Mouse (Mus musculus) intestine, embryonic 16.5 days (tissue): ENCODE results near the gene Tspan9. TPM values are rescaled to one million over a fixed set of nuclear protein-coding genes. Genes with fewer than 3 reads are reported as not detected.

Experiments used
- ATAC-seq: fragments of 200-750 bp; cut with Nextera tagmentation; 2 replicates; pipeline ENCODE4 v1.8.0; 2017; ENCODE audit warnings: moderate TSS enrichment, moderate library complexity
- H3K27ac ChIP-seq: fragments of 300-500 bp; sonication (generic); 2 replicates; pipeline ENCODE4 v1.5.1; 2014; ENCODE audit warnings: mild to moderate bottlenecking, low read length
- H3K27me3 ChIP-seq: fragments of 300-500 bp; sonication (generic); replicated peaks from 2 replicates; pipeline ENCODE4 v1.6.1; 2014; ENCODE audit warnings: low read length, control low read depth, mixed read lengths; ENCODE audit not compliant: control insufficient read depth, insufficient read depth
- H3K36me3 ChIP-seq: fragments of 300-500 bp; sonication (generic); 2 replicates; pipeline ENCODE4 v1.6.1; 2014; ENCODE audit warnings: low read length, control low read depth; ENCODE audit not compliant: control insufficient read depth, insufficient read depth
- H3K4me1 ChIP-seq: fragments of 300-500 bp; sonication (generic); 2 replicates; pipeline ENCODE4 v1.6.1; 2014; ENCODE audit warnings: low read length, control low read depth, mixed read lengths; ENCODE audit not compliant: control insufficient read depth, insufficient read depth
- H3K4me2 ChIP-seq: fragments of 300-500 bp; sonication (generic); 2 replicates; pipeline ENCODE4 v1.6.1; 2014; ENCODE audit warnings: low read depth, low read length, control low read depth
- H3K4me3 ChIP-seq: fragments of 300-500 bp; sonication (generic); 2 replicates; pipeline ENCODE4 v1.5.1; 2014; ENCODE audit warnings: mild to moderate bottlenecking, low read length
- H3K9ac ChIP-seq: fragments of 300-500 bp; sonication (generic); 2 replicates; pipeline ENCODE4 v1.6.1; 2014; ENCODE audit warnings: low read depth, low read length
- H3K9me3 ChIP-seq: fragments of 300-500 bp; sonication (generic); 2 replicates; pipeline ENCODE4 v1.6.1; 2016; ENCODE audit warnings: low read length, control low read depth; ENCODE audit not compliant: control insufficient read depth
- WGBS: fragments of 180-500 bp; shearing (Covaris S2); extraction: QIAGEN DNeasy Blood & Tissue Kit; methylation state at CpG from one replicate; pipeline ENCODE4 v1.1.7; 2014; 5-methylcytosine and 5-hydroxymethylcytosine counted together
- polyA plus RNA-seq: library from polyadenylated mRNA; unstranded; fragments of >200 nt; fragmentation: Nextera tagmentation; extraction: Ambion mirVana; gene quantifications from 2 replicates; pipeline ENCODE4 v1.2.1, GENCODE M21; 2015

Gene Tspan9
- polyA plus RNA-seq, 1 experiment from 2014 or later, result 94.1 TPM

- Histone ChIP-seq H3K36me3 (no peaks in the 10 kb centered on the region), H3K9me3 (no peaks in the 10 kb centered on the region), H3K27ac (no peak overlapping the region), H3K4me2 (no peak overlapping the region), H3K4me3 (no peak overlapping the region), H3K27me3 (no peaks in the 10 kb centered on the region), H3K4me1 (peaks cover 26% of the 10 kb centered on the region), H3K9ac (no peak overlapping the region)
- WGBS, result 77% methylated on average over 6 of the region's 6 CpGs
- no peak for ATAC-seq
Measured at GRCm38 (mm10) chr6:128115121-128115520, 28.3 kb downstream of the Tspan9 start.

- Histone ChIP-seq H3K9me3 (no peaks in the 10 kb centered on the region), H3K27me3 (no peaks in the 10 kb centered on the region), H3K9ac (no peak overlapping the region), H3K4me2 (no peak overlapping the region), H3K27ac (no peak overlapping the region; the same call in 1 of the 2 replicates), H3K36me3 (no peaks in the 10 kb centered on the region), H3K4me1 (peaks cover 33% of the 10 kb centered on the region), H3K4me3 (no peak overlapping the region)
- WGBS, result 38% methylated on average over 3 of the region's 3 CpGs
- ATAC-seq, result no peak
Measured at GRCm38 (mm10) chr6:128112605-128113004, 30.8 kb downstream of the Tspan9 start.

- no peaks in the 10 kb centered on the region for H3K27me3 ChIP-seq
- H3K4me3 ChIP-seq, result no peak overlapping the region
- peaks cover 32% of the 10 kb centered on the region for H3K4me1 ChIP-seq
- no peaks in the 10 kb centered on the region for H3K9me3 ChIP-seq
- no peaks in the 10 kb centered on the region for H3K36me3 ChIP-seq
- WGBS, result 58% methylated on average over 7 of the region's 7 CpGs
- no peak overlapping the region for H3K9ac ChIP-seq
- H3K4me2 ChIP-seq, result no peak overlapping the region
- ATAC-seq, result no peak
- H3K27ac ChIP-seq, result no peak overlapping the region
Measured at GRCm38 (mm10) chr6:128111784-128112183, 31.6 kb downstream of the Tspan9 start.

GRCm38 (mm10) chr6:128108324-128109035, 34.9 kb downstream of the Tspan9 start:
- Histone ChIP-seq H3K9ac (no peak overlapping the region), H3K4me1 (peaks cover 45% of the 10 kb centered on the region), H3K27me3 (no peaks in the 10 kb centered on the region), H3K27ac (no peak overlapping the region; the same call in 1 of the 2 replicates), H3K4me3 (no peak overlapping the region), H3K9me3 (no peaks in the 10 kb centered on the region), H3K4me2 (no peak overlapping the region), H3K36me3 (no peaks in the 10 kb centered on the region)
- no peak for ATAC-seq
- WGBS, result 77% methylated on average over 7 of the region's 7 CpGs

- no peak; the same call in 1 of the 2 replicates for ATAC-seq
- Histone ChIP-seq H3K4me2 (no peak overlapping the region), H3K9me3 (no peaks in the 10 kb centered on the region), H3K27me3 (no peaks in the 10 kb centered on the region), H3K9ac (no peak overlapping the region), H3K4me3 (no peak overlapping the region), H3K4me1 (peaks cover 51% of the 10 kb centered on the region), H3K27ac (no peak overlapping the region), H3K36me3 (no peaks in the 10 kb centered on the region)
- WGBS, result 56% methylated on average over 8 of the region's 8 CpGs
Measured at GRCm38 (mm10) chr6:128107698-128108097, 35.7 kb downstream of the Tspan9 start.

- no peak overlapping the region for H3K4me3 ChIP-seq
- no peaks in the 10 kb centered on the region for H3K27me3 ChIP-seq
- WGBS, result 75% methylated on average over 3 of the region's 3 CpGs
- no peak overlapping the region for H3K27ac ChIP-seq
- no peak overlapping the region for H3K9ac ChIP-seq
- no peak overlapping the region for H3K4me2 ChIP-seq
- H3K4me1 ChIP-seq, result peaks cover 49% of the 10 kb centered on the region
- H3K36me3 ChIP-seq, result no peaks in the 10 kb centered on the region
- H3K9me3 ChIP-seq, result no peaks in the 10 kb centered on the region
- ATAC-seq, result no peak
Measured at GRCm38 (mm10) chr6:128106154-128106553, 37.2 kb downstream of the Tspan9 start.

GRCm38 (mm10) chr6:128104712-128105324, 38.6 kb downstream of the Tspan9 start:
- peaks cover 49% of the 10 kb centered on the region for H3K4me1 ChIP-seq
- H3K9ac ChIP-seq, result peak overlapping the region; percentile 36
- ATAC-seq, result peak; percentile 15; the same call in 1 of the 2 replicates
- no peaks in the 10 kb centered on the region for H3K27me3 ChIP-seq
- WGBS, result 66% methylated on average over 7 of the region's 7 CpGs
- H3K36me3 ChIP-seq, result no peaks in the 10 kb centered on the region
- no peak overlapping the region for H3K4me3 ChIP-seq
- H3K4me2 ChIP-seq, result no peak overlapping the region
- H3K9me3 ChIP-seq, result no peaks in the 10 kb centered on the region
- peak overlapping the region; percentile 52 for H3K27ac ChIP-seq

GRCm38 (mm10) chr6:128103874-128104273, 39.5 kb downstream of the Tspan9 start:
- 77% methylated on average over 5 of the region's 5 CpGs for WGBS
- Histone ChIP-seq H3K4me1 (peaks cover 52% of the 10 kb centered on the region), H3K27ac (no peak overlapping the region)

GRCm38 (mm10) chr6:128102296-128102999, 40.9 kb downstream of the Tspan9 start:
- Histone ChIP-seq H3K4me3 (no peak overlapping the region), H3K36me3 (no peaks in the 10 kb centered on the region), H3K27me3 (no peaks in the 10 kb centered on the region), H3K4me1 (peaks cover 43% of the 10 kb centered on the region), H3K9ac (0 out of 2 replicates have a peak overlapping the region, but pooled peaks have one; percentile 42), H3K9me3 (no peaks in the 10 kb centered on the region), H3K27ac (peak overlapping the region; percentile 72), H3K4me2 (no peak overlapping the region)
- peak; percentile 68 for ATAC-seq
- 48% methylated on average over 6 of the region's 6 CpGs for WGBS

More at GRCm38 (mm10) chr6:128103874-128104273, 39.5 kb downstream of the Tspan9 start:
- Histone ChIP-seq H3K27me3 (no peaks in the 10 kb centered on the region), H3K4me3 (no peak overlapping the region), H3K9ac (no peak overlapping the region), H3K4me2 (no peak overlapping the region), H3K36me3 (no peaks in the 10 kb centered on the region), H3K9me3 (no peaks in the 10 kb centered on the region)
- ATAC-seq, result no peak
